Mouse (Mus musculus) olfactory bulb, adult 2 months (tissue): ENCODE measurements around the gene Nxn.

Experiments used
- CTCF ChIP-seq: fragments of 200-500 bp; IDR thresholded peaks from 2 replicates; pipeline ENCODE4 v1.5.1; 2012; ENCODE audit warnings: low read depth, mild to moderate bottlenecking, low read length, moderate library complexity; ENCODE audit not compliant: insufficient read depth
- POLR2A ChIP-seq: fragments of 200-500 bp; IDR thresholded peaks from 2 replicates; pipeline ENCODE4 v1.6.1; 2012; ENCODE audit warnings: mild to moderate bottlenecking, low read depth, low read length, moderate library complexity; ENCODE audit not compliant: insufficient read depth

DNA sequence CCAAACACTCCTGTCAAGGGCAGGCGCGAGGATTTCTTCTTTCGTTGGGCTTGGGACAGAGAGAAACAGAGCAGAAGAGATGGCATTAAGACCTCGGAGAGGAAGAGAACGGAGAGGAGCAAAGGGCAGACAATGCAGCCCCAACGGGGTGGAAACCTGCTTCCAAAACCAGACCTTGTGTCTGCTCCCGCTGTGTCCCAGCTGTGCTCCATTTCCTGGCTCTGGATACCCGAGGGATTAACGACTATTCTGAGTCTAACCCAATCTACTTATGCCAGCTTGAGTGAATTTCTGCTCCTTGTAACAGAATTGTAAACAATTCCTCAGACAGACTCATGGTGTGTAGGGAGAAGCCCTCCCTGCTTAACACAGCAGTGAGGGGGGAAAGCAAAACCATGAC lies 104.1 kb downstream of the Nxn start:
- TF ChIP-seq POLR2A (no peak), CTCF (no peak)
